Mouse (Mus musculus) retina, embryonic 14.5 days (tissue): ENCODE measurements around the gene Hspa12a.
"Not testable (repeated sequence)": the region's sequence is repeated elsewhere in the genome, so short reads cannot be mapped to it uniquely, and the experiment has no call there.

ENCODE experiments used
- DNase-seq: peaks from one replicate; pipeline ENCODE4 v3.0.0-alpha.2; 2015; ENCODE audit warnings: low spot score

Hspa12a gene

GRCm38 (mm10) chr19:58910941-58911368, 32.5 kb downstream of the Hspa12a start:
- peak; percentile 69 for DNase-seq

GRCm38 (mm10) chr19:58908018-58908417, 35.4 kb downstream of the Hspa12a start:
- no peak for DNase-seq

GRCm38 (mm10) chr19:58906685-58907084, 36.8 kb downstream of the Hspa12a start:
- DNase-seq: no peak

DNA sequence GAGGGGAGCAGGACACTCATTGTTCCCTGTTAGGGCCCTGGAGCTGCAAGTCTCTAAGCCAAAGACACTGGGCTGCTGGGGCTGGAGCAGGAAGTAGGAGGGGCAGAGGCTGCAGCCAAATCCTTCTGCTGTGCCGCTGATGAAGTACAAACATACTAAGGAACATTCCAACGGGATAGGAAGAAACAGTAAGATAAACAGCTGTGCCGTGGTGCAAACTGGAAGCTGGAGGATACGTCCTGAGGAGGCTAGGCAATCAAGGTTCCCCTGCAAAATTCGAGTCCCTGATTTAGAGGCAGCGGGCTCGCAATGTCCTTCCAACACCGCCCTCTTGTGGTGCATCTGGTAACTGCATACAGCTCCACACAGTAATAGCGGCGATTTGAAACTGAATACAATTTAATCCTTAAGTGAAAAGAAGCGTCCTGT, 39.5 kb downstream of the Hspa12a start:
- DNase-seq: peak; percentile 94

DNA sequence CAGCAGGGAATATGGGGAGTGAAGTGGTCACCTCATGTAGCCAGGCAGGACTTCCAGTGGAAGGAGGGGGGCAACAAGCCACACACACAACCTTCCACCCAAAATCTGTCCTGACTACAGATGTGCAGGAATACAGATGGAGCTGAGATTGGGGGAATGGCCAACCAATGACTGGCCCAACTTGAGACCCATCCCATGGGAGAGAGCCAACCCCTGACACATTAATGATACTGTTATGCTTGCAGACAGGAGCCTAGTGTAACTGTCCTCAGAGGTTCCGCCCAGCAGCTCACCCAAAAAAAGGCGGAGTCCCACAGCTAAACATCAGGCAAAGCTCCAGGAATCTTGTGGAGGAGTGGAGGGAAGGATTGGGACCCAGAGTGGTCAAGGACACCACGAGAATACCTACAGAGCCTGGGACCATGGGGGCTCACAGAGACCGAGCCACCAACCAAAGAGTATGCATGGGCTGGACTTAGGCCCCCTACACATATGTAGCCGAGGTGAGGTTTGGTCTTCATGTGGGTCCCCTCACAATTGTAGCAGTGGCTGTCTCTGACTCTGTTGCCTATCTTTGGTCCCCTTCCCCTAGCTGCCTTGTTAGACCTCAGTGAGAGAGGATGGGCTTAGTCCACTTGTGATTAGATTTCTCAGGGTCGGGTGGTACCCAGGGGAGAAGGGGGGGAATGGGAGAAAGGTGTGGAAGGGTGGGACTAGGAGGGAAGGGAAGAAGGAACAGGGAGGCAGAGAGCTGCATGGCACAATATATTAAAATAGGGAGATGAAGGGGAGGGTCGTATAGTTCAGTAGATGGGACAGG, 40.2 kb downstream of the Hspa12a start:
- no peak for DNase-seq

- DNase-seq: not testable (repeated sequence)
These were observed 43.0 kb downstream of the Hspa12a start for GRCm38 (mm10) chr19:58900471-58900870.

DNA sequence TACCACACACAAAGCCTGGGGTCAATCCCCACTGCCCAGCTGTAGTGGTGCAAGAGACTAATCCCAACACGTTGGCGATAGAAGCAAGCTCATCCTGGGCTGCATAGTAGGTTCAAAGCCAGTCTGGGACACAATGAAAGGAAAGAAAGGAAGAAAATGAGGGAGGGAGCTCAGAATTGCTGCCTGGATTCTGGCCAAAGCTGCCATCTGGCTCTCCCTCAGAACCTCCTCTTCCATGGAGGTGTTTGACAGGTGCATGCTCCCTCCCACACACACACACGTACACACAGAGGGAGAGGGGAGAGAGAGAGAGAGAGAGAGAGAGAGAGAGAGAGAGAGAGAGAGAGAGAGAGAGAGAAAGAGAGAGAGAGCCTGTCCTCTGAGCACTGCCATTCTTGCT, 47.2 kb downstream of the Hspa12a start:
- no peak for DNase-seq

- DNase-seq: peak; percentile 33
These were observed 54.0 kb downstream of the Hspa12a start for GRCm38 (mm10) chr19:58889306-58890038.

- no peak for DNase-seq
These were observed 57.0 kb downstream of the Hspa12a start for GRCm38 (mm10) chr19:58886467-58886866.

- no peak for DNase-seq
These were observed 60.0 kb downstream of the Hspa12a start for GRCm38 (mm10) chr19:58883451-58883850.

- DNase-seq: no peak
These were observed 61.1 kb downstream of the Hspa12a start for GRCm38 (mm10) chr19:58882336-58882735.

DNA sequence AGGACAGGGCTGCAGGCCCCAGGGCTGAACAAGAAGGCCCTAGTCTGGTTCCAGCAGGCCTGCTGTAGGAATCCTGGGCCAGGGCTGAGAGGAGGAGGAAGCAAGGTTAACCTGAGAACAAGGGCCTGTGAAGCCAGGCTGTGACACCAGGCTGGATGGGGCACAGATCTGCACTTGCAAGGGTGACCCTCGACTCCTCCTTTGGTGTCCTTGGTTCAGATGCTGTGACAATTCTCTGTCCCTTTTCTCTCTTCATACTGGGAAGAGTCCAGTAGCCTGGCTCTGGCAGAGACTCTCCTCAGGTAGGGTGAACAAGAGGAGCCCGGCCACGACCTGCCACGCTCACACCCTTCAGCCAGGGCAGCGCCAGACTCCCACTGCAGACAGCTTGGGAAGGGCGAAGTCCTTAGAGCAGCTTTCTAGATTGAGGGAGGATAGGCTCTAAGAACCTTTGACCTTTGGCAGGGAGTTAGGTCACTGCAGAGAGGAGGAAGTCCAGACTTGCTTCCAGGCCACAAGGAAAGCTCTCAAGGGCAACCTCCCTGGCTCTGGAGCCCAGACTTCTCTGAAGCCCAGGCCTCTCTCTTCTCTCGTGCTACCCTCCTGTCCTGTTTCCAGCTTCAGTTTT, 64.0 kb downstream of the Hspa12a start:
- no peak for DNase-seq

- no peak for DNase-seq
These were observed 64.9 kb downstream of the Hspa12a start for GRCm38 (mm10) chr19:58878560-58878959.

- no peak for DNase-seq
These were observed 69.9 kb downstream of the Hspa12a start for GRCm38 (mm10) chr19:58873536-58873935.

GRCm38 (mm10) chr19:58872381-58873259, 70.8 kb downstream of the Hspa12a start:
- peak; percentile 60 for DNase-seq

GRCm38 (mm10) chr19:58871878-58872277, 71.6 kb downstream of the Hspa12a start:
- DNase-seq: no peak

GRCm38 (mm10) chr19:58866651-58867050, 76.8 kb downstream of the Hspa12a start:
- DNase-seq: no peak

DNA sequence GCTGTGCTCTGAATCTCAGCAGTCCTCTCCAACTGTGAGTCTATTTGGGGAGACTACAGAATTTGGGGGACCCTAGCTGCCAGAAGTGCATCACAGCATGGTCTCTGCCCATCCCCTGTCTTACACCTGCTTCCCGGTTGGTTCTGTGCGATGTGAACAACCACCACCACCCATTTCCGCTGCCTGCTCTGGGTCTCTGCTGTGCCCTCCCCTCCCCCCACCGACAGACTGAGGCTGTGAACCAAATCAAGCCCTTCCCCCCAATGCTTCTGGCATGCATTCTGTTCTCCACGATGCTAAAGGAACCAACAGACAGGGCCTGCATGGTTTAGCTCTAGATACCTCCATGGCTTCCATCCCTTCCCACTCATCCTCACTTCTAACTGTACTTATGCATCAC, 78.2 kb downstream of the Hspa12a start:
- DNase-seq: no peak

GRCm38 (mm10) chr19:58864006-58864573, 79.4 kb downstream of the Hspa12a start:
- DNase-seq: no peak

DNA sequence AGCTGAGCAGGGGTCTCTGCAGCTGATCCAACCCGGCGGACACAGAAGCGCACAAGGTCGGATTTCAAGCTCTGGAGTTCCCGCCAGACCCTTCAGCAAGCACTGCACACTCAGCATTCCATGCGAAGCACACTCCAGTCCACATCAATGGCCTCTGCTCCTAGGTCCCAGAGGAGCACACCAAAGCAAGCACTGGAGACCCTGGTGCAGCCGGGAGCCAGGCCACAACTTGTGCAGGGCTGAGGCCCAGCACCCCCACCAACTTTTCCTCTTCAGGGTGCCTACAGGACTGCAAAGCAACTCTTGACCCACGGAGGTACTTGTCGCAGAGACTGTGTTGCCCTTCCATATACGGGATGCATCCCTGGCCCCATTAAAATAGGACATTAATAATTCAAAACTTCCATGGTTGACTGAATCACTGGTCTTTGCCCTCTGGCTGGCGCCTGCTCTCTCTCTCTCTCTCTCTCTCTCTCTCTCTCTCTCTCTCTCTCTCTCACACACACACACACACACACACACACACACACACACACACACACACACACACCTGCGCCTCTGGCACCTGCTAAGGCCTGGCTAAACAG, 82.2 kb downstream of the Hspa12a start:
- DNase-seq: peak; percentile 58
